Mouse (Mus musculus) kidney, postnatal 0 days (tissue): ENCODE measurements around the gene Clps. TPM values are rescaled to one million over a fixed set of nuclear protein-coding genes. Genes with fewer than 3 reads are reported as not detected.

ENCODE experiments used
- ATAC-seq: fragments of 200-750 bp; cut with Nextera tagmentation; replicated peaks from 2 replicates; pipeline ENCODE4 v1.8.0; 2017; ENCODE audit warnings: low read depth, moderate number of reproducible peaks, moderate TSS enrichment, moderate library complexity; ENCODE audit not compliant: low FRiP score
- DNase-seq: peaks from one replicate; pipeline ENCODE4 v3.0.0-alpha.2; 2016; ENCODE audit warnings: low spot score
- H3K27ac ChIP-seq: fragments of 300-500 bp; sonication (generic); 2 replicates; pipeline ENCODE4 v1.5.1; 2014; ENCODE audit warnings: mild to moderate bottlenecking
- H3K27me3 ChIP-seq: fragments of 300-500 bp; sonication (generic); 2 replicates; pipeline ENCODE4 v1.6.1; 2014; ENCODE audit warnings: low read length, mixed read lengths; ENCODE audit not compliant: insufficient read depth
- H3K36me3 ChIP-seq: fragments of 300-500 bp; sonication (generic); 2 replicates; pipeline ENCODE4 v1.6.1; 2014; ENCODE audit warnings: low read length, mixed read lengths; ENCODE audit not compliant: insufficient read depth
- H3K4me1 ChIP-seq: fragments of 300-500 bp; sonication (generic); replicated peaks from 2 replicates; pipeline ENCODE4 v1.6.1; 2014; ENCODE audit warnings: antibody characterized with exemption, low read length, mixed read lengths; ENCODE audit not compliant: insufficient read depth
- H3K4me2 ChIP-seq: fragments of 300-500 bp; sonication (generic); 2 replicates; pipeline ENCODE4 v1.6.1; 2014; ENCODE audit warnings: mild to moderate bottlenecking, low read length, moderate library complexity, mixed read lengths
- H3K4me3 ChIP-seq: fragments of 300-500 bp; sonication (generic); replicated peaks from 2 replicates; pipeline ENCODE4 v1.5.1; 2014; ENCODE audit warnings: low read depth, low read length
- H3K9ac ChIP-seq: fragments of 300-500 bp; sonication (generic); 2 replicates; pipeline ENCODE4 v1.6.1; 2014; ENCODE audit warnings: low read depth, low read length
- H3K9me3 ChIP-seq: fragments of 300-500 bp; sonication (generic); replicated peaks from 2 replicates; pipeline ENCODE4 v1.6.1; 2016; ENCODE audit warnings: low read length, inconsistent platforms, mixed read lengths
- CTCF ChIP-seq: IDR thresholded peaks from 2 replicates; pipeline ENCODE4 v1.5.1; 2016; ENCODE audit warnings: antibody characterized with exemption, low read depth, mild to moderate bottlenecking, moderate library complexity
- WGBS: fragments of 180-500 bp; shearing (Covaris S2); extraction: QIAGEN DNeasy Blood & Tissue Kit; methylation state at CpG from one replicate; pipeline ENCODE4 v1.1.7; 2014; 5-methylcytosine and 5-hydroxymethylcytosine counted together
- polyA plus RNA-seq: library from polyadenylated mRNA; unstranded; fragments of >200 nt; fragmentation: Nextera tagmentation; extraction: Ambion mirVana; gene quantifications from 2 replicates; pipeline ENCODE4 v1.2.1, GENCODE M21; 2015

Clps gene
- polyA plus RNA-seq, 1 experiment from 2014 or later: not detected

GRCm38 (mm10) chr17:28591476-28591875 lies 30.9 kb upstream of the Clps start:
- Histone ChIP-seq H3K27ac (no peak overlapping the region), H3K4me3 (no peak overlapping the region), H3K4me1 (no peaks in the 10 kb centered on the region), H3K9me3 (no peaks in the 10 kb centered on the region), H3K4me2 (no peak overlapping the region), H3K36me3 (peaks cover 56% of the 10 kb centered on the region), H3K9ac (no peak overlapping the region), H3K27me3 (no peaks in the 10 kb centered on the region)
- TF ChIP-seq CTCF: no peak
- 95% methylated on average over 5 of the region's 5 CpGs for WGBS
- ATAC-seq: no peak
- no peak for DNase-seq

- Histone ChIP-seq H3K4me3 (no peak overlapping the region), H3K4me2 (no peak overlapping the region), H3K9me3 (no peaks in the 10 kb centered on the region), H3K36me3 (peaks cover 50% of the 10 kb centered on the region), H3K27me3 (no peaks in the 10 kb centered on the region), H3K27ac (no peak overlapping the region), H3K9ac (no peak overlapping the region), H3K4me1 (no peaks in the 10 kb centered on the region)
- DNase-seq (no peak), ATAC-seq (no peak)
- WGBS: 88% methylated on average over 3 of the region's 3 CpGs
- no peak for TF ChIP-seq CTCF
Measured at GRCm38 (mm10) chr17:28590596-28590995, 30.0 kb upstream of the Clps start.

GRCm38 (mm10) chr17:28588591-28588990 lies 28.0 kb upstream of the Clps start:
- TF ChIP-seq CTCF: no peak
- no peak overlapping the region for H3K9ac ChIP-seq
- H3K27me3 ChIP-seq: no peaks in the 10 kb centered on the region
- H3K4me1 ChIP-seq: no peaks in the 10 kb centered on the region
- ATAC-seq: no peak
- DNase-seq: no peak
- no peaks in the 10 kb centered on the region for H3K9me3 ChIP-seq
- WGBS: 61% methylated on average over 2 of the region's 2 CpGs
- H3K27ac ChIP-seq: no peak overlapping the region; the same call in 1 of the 2 replicates
- peaks cover 44% of the 10 kb centered on the region for H3K36me3 ChIP-seq
- H3K4me2 ChIP-seq: no peak overlapping the region
- H3K4me3 ChIP-seq: no peak overlapping the region

GRCm38 (mm10) chr17:28586509-28586908 lies 25.9 kb upstream of the Clps start:
- no peak for TF ChIP-seq CTCF
- H3K9ac ChIP-seq: no peak overlapping the region
- no peaks in the 10 kb centered on the region for H3K4me1 ChIP-seq
- ATAC-seq (no peak), DNase-seq (no peak)
- peaks cover 32% of the 10 kb centered on the region for H3K36me3 ChIP-seq
- H3K27ac ChIP-seq: no peak overlapping the region
- 56% methylated on average over 3 of the region's 3 CpGs for WGBS
- H3K4me3 ChIP-seq: no peak overlapping the region
- H3K27me3 ChIP-seq: no peaks in the 10 kb centered on the region
- H3K4me2 ChIP-seq: no peak overlapping the region
- H3K9me3 ChIP-seq: no peaks in the 10 kb centered on the region

GRCm38 (mm10) chr17:28581056-28581455 lies 20.5 kb upstream of the Clps start:
- ATAC-seq (no peak), DNase-seq (no peak)
- H3K27me3 ChIP-seq: no peaks in the 10 kb centered on the region
- no peaks in the 10 kb centered on the region for H3K4me1 ChIP-seq
- TF ChIP-seq CTCF: peak; percentile 18; the same call in 1 of the 2 replicates
- 69% methylated on average over 2 of the region's 2 CpGs for WGBS
- H3K9ac ChIP-seq: no peak overlapping the region
- no peaks in the 10 kb centered on the region for H3K9me3 ChIP-seq
- H3K27ac ChIP-seq: no peak overlapping the region
- no peak overlapping the region for H3K4me3 ChIP-seq
- H3K4me2 ChIP-seq: no peak overlapping the region
- no peaks in the 10 kb centered on the region for H3K36me3 ChIP-seq

- Histone ChIP-seq H3K4me2 (no peak overlapping the region), H3K27ac (no peak overlapping the region), H3K27me3 (no peaks in the 10 kb centered on the region), H3K9me3 (no peaks in the 10 kb centered on the region), H3K4me1 (0 out of 2 replicates have a peak, but pooled peaks cover 3% of the 10 kb centered on the region), H3K36me3 (no peaks in the 10 kb centered on the region), H3K4me3 (no peak overlapping the region), H3K9ac (no peak overlapping the region)
- ATAC-seq (peak; percentile 63), DNase-seq (peak; percentile 94)
- under 1% methylated on average over 8 of the region's 9 CpGs for WGBS
- no peak for TF ChIP-seq CTCF
Measured at GRCm38 (mm10) chr17:28580396-28580795, 19.8 kb upstream of the Clps start.
